Mouse (Mus musculus): ENCODE results near the gene Myo1c. TPM values are rescaled to one million over a fixed set of nuclear protein-coding genes. Genes with fewer than 3 reads are reported as not detected.

Gene Myo1c
- polyA plus RNA-seq, 1 experiment from 2014 or later, result 72.4 TPM

GRCm38 (mm10) chr11:75671426-75672180, 21.3 kb downstream of the Myo1c start:
- no peak overlapping the region for H3K9ac ChIP-seq (ENCODE audit: low read length)
- H3K27me3 ChIP-seq (ENCODE audit: control insufficient read depth, insufficient read depth, low read length), result no peaks in the 10 kb centered on the region
- peaks cover 56% of the 10 kb centered on the region for H3K36me3 ChIP-seq (ENCODE audit: control insufficient read depth, insufficient read depth)
- no peak for ATAC-seq (replicated peaks; ENCODE audit: extremely low read depth, insufficient read depth, low FRiP score)
- 83% methylated on average over 22 of the region's 22 CpGs for WGBS
- H3K4me1 ChIP-seq (ENCODE audit: control insufficient read depth, insufficient read depth, low read length), result no peaks in the 10 kb centered on the region
- no peak overlapping the region for H3K27ac ChIP-seq (ENCODE audit: low read length)
- no peak overlapping the region for H3K4me2 ChIP-seq (ENCODE audit: low read depth, low read length)
- H3K9me3 ChIP-seq (replicated peaks; ENCODE audit: control insufficient read depth, low read length), result no peaks in the 10 kb centered on the region
- H3K4me3 ChIP-seq (ENCODE audit: low read length), result no peak overlapping the region

- H3K27me3 ChIP-seq (ENCODE audit: control insufficient read depth, insufficient read depth, low read length), result no peaks in the 10 kb centered on the region
- WGBS, result 89% methylated on average over 5 of the region's 5 CpGs
- H3K4me2 ChIP-seq (ENCODE audit: low read depth, low read length), result no peak overlapping the region
- H3K27ac ChIP-seq (ENCODE audit: low read length), result no peak overlapping the region
- H3K4me1 ChIP-seq (ENCODE audit: control insufficient read depth, insufficient read depth, low read length), result peaks cover 2% of the 10 kb centered on the region; the same call in 1 of the 2 replicates
- H3K9me3 ChIP-seq (replicated peaks; ENCODE audit: control insufficient read depth, low read length), result no peaks in the 10 kb centered on the region
- no peak overlapping the region for H3K4me3 ChIP-seq (ENCODE audit: low read length)
- no peak for ATAC-seq (replicated peaks; ENCODE audit: extremely low read depth, insufficient read depth, low FRiP score)
- H3K36me3 ChIP-seq (ENCODE audit: control insufficient read depth, insufficient read depth), result peaks cover 42% of the 10 kb centered on the region
- no peak overlapping the region for H3K9ac ChIP-seq (ENCODE audit: low read length)
Observed at GRCm38 (mm10) chr11:75673411-75673810, 23.1 kb downstream of the Myo1c start.

GRCm38 (mm10) chr11:75674875-75675274, 24.6 kb downstream of the Myo1c start:
- Histone ChIP-seq H3K4me2 (ENCODE audit: low read depth, low read length) (no peak overlapping the region), H3K27me3 (ENCODE audit: control insufficient read depth, insufficient read depth, low read length) (no peaks in the 10 kb centered on the region), H3K9me3 (replicated peaks; ENCODE audit: control insufficient read depth, low read length) (no peaks in the 10 kb centered on the region), H3K27ac (ENCODE audit: low read length) (no peak overlapping the region), H3K4me1 (ENCODE audit: control insufficient read depth, insufficient read depth, low read length) (peaks cover 3% of the 10 kb centered on the region; the same call in 1 of the 2 replicates), H3K4me3 (ENCODE audit: low read length) (no peak overlapping the region), H3K36me3 (ENCODE audit: control insufficient read depth, insufficient read depth) (peaks cover 30% of the 10 kb centered on the region), H3K9ac (ENCODE audit: low read length) (no peak overlapping the region)
- ATAC-seq (replicated peaks; ENCODE audit: extremely low read depth, insufficient read depth, low FRiP score), result no peak
- WGBS, result 77% methylated on average over 3 of the region's 3 CpGs

GRCm38 (mm10) chr11:75677881-75678746, 27.8 kb downstream of the Myo1c start:
- Histone ChIP-seq H3K4me3 (ENCODE audit: low read length) (peak overlapping the region; percentile 99), H3K27ac (ENCODE audit: low read length) (peak overlapping the region; percentile 56), H3K27me3 (ENCODE audit: control insufficient read depth, insufficient read depth, low read length) (no peaks in the 10 kb centered on the region), H3K36me3 (ENCODE audit: control insufficient read depth, insufficient read depth) (peaks cover under 1% of the 10 kb centered on the region; the same call in 1 of the 2 replicates), H3K4me1 (ENCODE audit: control insufficient read depth, insufficient read depth, low read length) (peaks cover 20% of the 10 kb centered on the region), H3K9ac (ENCODE audit: low read length) (peak overlapping the region; percentile 66), H3K9me3 (replicated peaks; ENCODE audit: control insufficient read depth, low read length) (no peaks in the 10 kb centered on the region), H3K4me2 (ENCODE audit: low read depth, low read length) (peak overlapping the region; percentile 69)
- no peak for ATAC-seq (replicated peaks; ENCODE audit: extremely low read depth, insufficient read depth, low FRiP score)
- 84% methylated on average over 3 of the region's 3 CpGs for WGBS

GRCm38 (mm10) chr11:75678747-75679438, 28.6 kb downstream of the Myo1c start, which contains the start of gene Crk:
Gene Crk, plus strand, starts transcription at chr11:75679259.
- Histone ChIP-seq H3K4me2 (ENCODE audit: low read depth, low read length) (peak within 1 kb of the TSS; percentile 92), H3K9me3 (replicated peaks; ENCODE audit: control insufficient read depth, low read length) (no peaks in the 10 kb centered on the region), H3K9ac (ENCODE audit: low read length) (peak within 1 kb of the TSS; percentile 100), H3K27ac (ENCODE audit: low read length) (peak within 1 kb of the TSS; percentile 98), H3K4me1 (ENCODE audit: control insufficient read depth, insufficient read depth, low read length) (peaks cover 20% of the 10 kb centered on the region), H3K4me3 (ENCODE audit: low read length) (peak within 1 kb of the TSS; percentile 99), H3K27me3 (ENCODE audit: control insufficient read depth, insufficient read depth, low read length) (no peaks in the 10 kb centered on the region), H3K36me3 (ENCODE audit: control insufficient read depth, insufficient read depth) (peaks cover 6% of the 10 kb centered on the region; the same call in 1 of the 2 replicates)
- under 1% methylated on average over 55 of the region's 55 CpGs for whole genome bisulfite sequencing
- peak; percentile 98 for ATAC-seq (replicated peaks; ENCODE audit: extremely low read depth, insufficient read depth, low FRiP score)

GRCm38 (mm10) chr11:75679439-75680171, 29.3 kb downstream of the Myo1c start:
- ATAC-seq (replicated peaks; ENCODE audit: extremely low read depth, insufficient read depth, low FRiP score), result peak; percentile 68
- H3K9ac ChIP-seq (ENCODE audit: low read length), result peak overlapping the region; percentile 100
- under 1% methylated on average over 43 of the region's 43 CpGs for WGBS
- H3K4me2 ChIP-seq (ENCODE audit: low read depth, low read length), result peak overlapping the region; percentile 92
- H3K9me3 ChIP-seq (replicated peaks; ENCODE audit: control insufficient read depth, low read length), result no peaks in the 10 kb centered on the region; the same call in 1 of the 2 replicates
- H3K27me3 ChIP-seq (ENCODE audit: control insufficient read depth, insufficient read depth, low read length), result no peaks in the 10 kb centered on the region
- H3K36me3 ChIP-seq (ENCODE audit: control insufficient read depth, insufficient read depth), result peaks cover 9% of the 10 kb centered on the region; the same call in 1 of the 2 replicates
- H3K4me3 ChIP-seq (ENCODE audit: low read length), result peak overlapping the region; percentile 99
- H3K27ac ChIP-seq (ENCODE audit: low read length), result peak overlapping the region; percentile 98
- peaks cover 20% of the 10 kb centered on the region for H3K4me1 ChIP-seq (ENCODE audit: control insufficient read depth, insufficient read depth, low read length)

- WGBS, result 95% methylated on average over 5 of the region's 5 CpGs
- no peak for ATAC-seq (replicated peaks; ENCODE audit: extremely low read depth, insufficient read depth, low FRiP score)
- Histone ChIP-seq H3K4me2 (ENCODE audit: low read depth, low read length) (no peak overlapping the region), H3K9ac (ENCODE audit: low read length) (no peak overlapping the region), H3K4me1 (ENCODE audit: control insufficient read depth, insufficient read depth, low read length) (peaks cover 26% of the 10 kb centered on the region), H3K27ac (ENCODE audit: low read length) (no peak overlapping the region), H3K9me3 (replicated peaks; ENCODE audit: control insufficient read depth, low read length) (no peaks in the 10 kb centered on the region; the same call in 1 of the 2 replicates), H3K36me3 (ENCODE audit: control insufficient read depth, insufficient read depth) (peaks cover 9% of the 10 kb centered on the region; the same call in 1 of the 2 replicates), H3K4me3 (ENCODE audit: low read length) (no peak overlapping the region), H3K27me3 (ENCODE audit: control insufficient read depth, insufficient read depth, low read length) (no peaks in the 10 kb centered on the region)
Observed at GRCm38 (mm10) chr11:75684462-75684861, 34.2 kb downstream of the Myo1c start.

GRCm38 (mm10) chr11:75684956-75685355, 34.7 kb downstream of the Myo1c start:
- 60% methylated on average over 2 of the region's 2 CpGs for WGBS
- Histone ChIP-seq H3K4me3 (ENCODE audit: low read length) (no peak overlapping the region), H3K9ac (ENCODE audit: low read length) (no peak overlapping the region), H3K27me3 (ENCODE audit: control insufficient read depth, insufficient read depth, low read length) (no peaks in the 10 kb centered on the region), H3K4me2 (ENCODE audit: low read depth, low read length) (no peak overlapping the region), H3K36me3 (ENCODE audit: control insufficient read depth, insufficient read depth) (peaks cover 9% of the 10 kb centered on the region; the same call in 1 of the 2 replicates), H3K27ac (ENCODE audit: low read length) (no peak overlapping the region), H3K4me1 (ENCODE audit: control insufficient read depth, insufficient read depth, low read length) (peaks cover 26% of the 10 kb centered on the region), H3K9me3 (replicated peaks; ENCODE audit: control insufficient read depth, low read length) (no peaks in the 10 kb centered on the region; the same call in 1 of the 2 replicates)
- ATAC-seq (replicated peaks; ENCODE audit: extremely low read depth, insufficient read depth, low FRiP score), result no peak
